Mouse (Mus musculus): ENCODE data around the gene B3gat3.
A peak's percentile ranks its signal among the peaks of the same experiment; 100 is the strongest.
"Not testable (repeated sequence)": the region's sequence is repeated elsewhere in the genome, so short reads cannot be mapped to it uniquely, and the experiment has no call there.

Gene B3gat3

GRCm38 (mm10) chr19:8942276-8942964 lies 22.2 kb downstream of the B3gat3 start:
- no peak for DNase-seq (ENCODE audit: low spot score)

- DNase-seq (ENCODE audit: low spot score): no peak
These were observed 22.9 kb downstream of the B3gat3 start for GRCm38 (mm10) chr19:8943047-8943446.

GRCm38 (mm10) chr19:8944062-8944461 lies 23.9 kb downstream of the B3gat3 start:
- peak; percentile 47 for DNase-seq (ENCODE audit: low spot score)

- DNase-seq (ENCODE audit: low spot score): peak; percentile 60
These were observed 24.6 kb downstream of the B3gat3 start for GRCm38 (mm10) chr19:8944750-8945149.

GRCm38 (mm10) chr19:8945251-8945650 lies 25.1 kb downstream of the B3gat3 start:
- no peak for DNase-seq (ENCODE audit: low spot score)

GRCm38 (mm10) chr19:8946929-8947328 lies 26.8 kb downstream of the B3gat3 start:
- no peak for DNase-seq (ENCODE audit: low spot score)

- DNase-seq (ENCODE audit: low spot score): no peak
These were observed 30.0 kb downstream of the B3gat3 start for GRCm38 (mm10) chr19:8950190-8950589.

GRCm38 (mm10) chr19:8952241-8952640 lies 32.1 kb downstream of the B3gat3 start:
- no peak for DNase-seq (ENCODE audit: low spot score)

- DNase-seq (ENCODE audit: low spot score): peak; percentile 81
These were observed 33.2 kb downstream of the B3gat3 start, which contains the start of gene Tut1 for GRCm38 (mm10) chr19:8953135-8954039. TSS of gene Tut1 (plus strand) at chr19:8953847.

GRCm38 (mm10) chr19:8954171-8954570 lies 34.0 kb downstream of the B3gat3 start:
- DNase-seq (ENCODE audit: low spot score): no peak

- DNase-seq (ENCODE audit: low spot score): no peak
These were observed 42.1 kb downstream of the B3gat3 start for GRCm38 (mm10) chr19:8962256-8962655.

GRCm38 (mm10) chr19:8965075-8965474 lies 44.9 kb downstream of the B3gat3 start:
- no peak for DNase-seq (ENCODE audit: low spot score)

- no peak for DNase-seq (ENCODE audit: low spot score)
These were observed 45.6 kb downstream of the B3gat3 start for GRCm38 (mm10) chr19:8965771-8966170.

- no peak for DNase-seq (ENCODE audit: low spot score)
These were observed 46.0 kb downstream of the B3gat3 start for GRCm38 (mm10) chr19:8966198-8966589.

- DNase-seq (ENCODE audit: low spot score): peak; percentile 90
These were observed 46.6 kb downstream of the B3gat3 start, which contains the start of gene Eef1g for GRCm38 (mm10) chr19:8966590-8967372. TSS of gene Eef1g (plus strand) at chr19:8967041.

- no peak for DNase-seq (ENCODE audit: low spot score)
These were observed 47.2 kb downstream of the B3gat3 start for GRCm38 (mm10) chr19:8967373-8967743.

- DNase-seq (ENCODE audit: low spot score): no peak
These were observed 47.7 kb downstream of the B3gat3 start for GRCm38 (mm10) chr19:8967893-8968292.

GRCm38 (mm10) chr19:8972491-8972890 lies 52.3 kb downstream of the B3gat3 start:
- not testable (repeated sequence) for DNase-seq (ENCODE audit: low spot score)

- DNase-seq (ENCODE audit: low spot score): no peak
These were observed 54.5 kb downstream of the B3gat3 start for GRCm38 (mm10) chr19:8974638-8975037.

GRCm38 (mm10) chr19:8975491-8975890 lies 55.3 kb downstream of the B3gat3 start:
- no peak for DNase-seq (ENCODE audit: low spot score)

- DNase-seq (ENCODE audit: low spot score): no peak
These were observed 56.4 kb downstream of the B3gat3 start for GRCm38 (mm10) chr19:8976535-8976934.

All from urinary bladder, postnatal 25 days (tissue).